Mouse (Mus musculus) cerebellum, postnatal 14 days (tissue): Measurements from ENCODE around the gene Ighmbp2.
"Not testable (repeated sequence)": the region's sequence is repeated elsewhere in the genome, so short reads cannot be mapped to it uniquely, and the experiment has no call there.

ENCODE experiments used
- DNase-seq, 2 experiments: peaks; one replicate each; pipeline ENCODE4 v3.0.0; 2021; ENCODE audit warnings: mixed read lengths in 2 of 2

Gene Ighmbp2

DNA sequence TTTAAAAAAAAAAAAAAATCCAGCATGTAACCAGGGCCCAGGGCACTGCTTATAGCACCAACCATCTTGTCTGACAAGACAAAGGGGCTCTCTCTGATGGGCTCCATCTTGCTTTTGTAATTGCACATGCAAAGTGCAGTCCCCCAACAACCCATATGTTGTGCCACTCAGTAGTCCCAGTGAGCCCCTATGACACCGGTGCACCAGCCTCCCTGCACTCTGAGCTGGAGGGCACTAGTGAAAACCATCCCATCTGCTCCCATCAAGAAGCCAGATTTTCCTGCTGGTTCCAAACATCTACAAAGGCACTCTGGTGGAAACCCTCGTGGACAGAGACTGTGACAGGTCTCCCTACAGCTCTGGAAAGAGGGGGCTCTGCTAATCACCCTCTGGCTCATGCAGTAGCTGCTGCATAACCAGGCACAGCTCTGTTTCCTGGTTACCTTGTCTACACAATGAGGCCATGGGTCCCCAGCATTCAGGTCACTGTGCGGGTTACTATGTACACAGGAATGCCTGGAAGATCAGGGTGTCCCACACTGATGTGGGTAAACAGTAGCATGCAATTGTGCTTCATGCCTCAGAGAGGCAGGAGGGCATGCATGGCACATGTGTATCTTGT is 7.0 kb downstream of the Ighmbp2 start:
- DNase-seq: no peak

DNA sequence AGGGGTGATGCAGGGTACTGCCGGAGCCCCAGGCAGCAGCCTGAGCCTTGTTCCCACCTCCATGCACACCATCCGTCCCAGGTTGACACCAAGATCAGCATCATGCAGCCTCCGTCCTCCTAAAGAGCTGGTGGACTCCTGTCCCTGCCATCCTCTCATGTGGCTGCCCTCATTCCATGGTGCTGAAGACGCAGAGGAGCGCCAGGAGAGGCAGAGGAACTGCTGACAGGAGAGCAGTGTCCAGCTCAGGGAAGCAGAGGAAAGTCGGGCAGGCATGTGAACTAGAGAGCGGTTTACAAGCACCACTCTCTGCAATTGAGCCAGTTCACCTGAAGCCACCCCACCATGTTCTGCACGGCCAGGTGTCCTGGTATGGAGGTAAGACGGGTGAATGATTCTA is 9.5 kb downstream of the Ighmbp2 start:
- no peak for DNase-seq

DNA sequence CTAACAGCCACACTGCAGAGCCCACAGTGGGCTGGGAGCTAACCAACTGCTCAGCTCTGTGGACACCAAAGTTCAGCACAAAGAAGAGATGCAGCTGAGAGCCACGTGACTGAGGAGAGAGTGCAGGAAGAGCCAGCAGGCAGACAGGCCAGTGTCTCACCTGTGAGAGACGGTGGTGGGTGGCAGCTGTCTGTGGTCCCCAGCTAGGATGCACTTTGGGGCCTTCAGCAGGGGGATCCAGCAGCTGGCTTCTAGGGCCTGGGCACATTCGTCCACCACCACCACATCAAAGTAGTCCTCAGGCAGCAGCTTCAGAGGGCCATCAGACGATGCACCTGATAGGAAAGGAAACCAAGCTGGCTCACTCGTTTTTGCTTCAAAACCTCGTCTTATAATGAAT is 11.5 kb downstream of the Ighmbp2 start:
- no peak for DNase-seq

DNA sequence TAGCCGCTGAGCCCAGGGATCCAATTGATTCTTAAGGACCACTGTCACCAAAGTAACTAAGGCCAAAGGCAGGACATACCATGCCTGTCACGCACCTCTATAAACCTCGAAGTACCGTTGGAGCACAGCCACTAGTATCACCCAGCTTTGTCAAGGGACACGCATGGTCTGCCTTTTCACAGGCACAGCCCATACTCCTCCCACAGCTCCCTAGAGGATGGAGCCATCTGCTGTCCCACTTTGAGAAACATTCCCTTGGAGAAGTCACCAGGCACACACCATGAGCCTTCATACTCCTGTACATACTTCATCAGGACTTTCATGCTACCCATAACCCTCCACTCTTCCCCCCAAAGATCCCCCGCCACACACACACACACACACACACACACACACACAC is 13.0 kb downstream of the Ighmbp2 start:
- DNase-seq: no peak

DNA sequence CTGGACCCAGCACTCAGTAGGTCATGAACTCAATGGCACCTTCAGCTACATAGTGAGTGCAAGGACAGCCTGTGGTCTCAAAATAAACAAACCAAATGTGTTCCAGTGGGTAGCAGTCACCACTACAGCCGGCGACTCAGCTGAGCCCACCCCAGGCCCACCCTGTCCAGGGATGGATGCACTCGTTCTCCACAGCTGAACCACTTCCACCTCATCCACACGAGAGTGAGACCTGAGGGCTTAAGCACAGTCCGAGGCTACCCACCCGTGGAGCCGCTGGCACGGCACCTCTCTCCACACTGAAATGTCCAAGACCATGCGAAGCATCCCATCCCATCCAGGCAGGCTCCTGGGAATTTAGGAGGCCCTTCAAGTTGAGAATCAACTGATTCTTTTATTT is 13.5 kb downstream of the Ighmbp2 start:
- no peak for DNase-seq

DNA sequence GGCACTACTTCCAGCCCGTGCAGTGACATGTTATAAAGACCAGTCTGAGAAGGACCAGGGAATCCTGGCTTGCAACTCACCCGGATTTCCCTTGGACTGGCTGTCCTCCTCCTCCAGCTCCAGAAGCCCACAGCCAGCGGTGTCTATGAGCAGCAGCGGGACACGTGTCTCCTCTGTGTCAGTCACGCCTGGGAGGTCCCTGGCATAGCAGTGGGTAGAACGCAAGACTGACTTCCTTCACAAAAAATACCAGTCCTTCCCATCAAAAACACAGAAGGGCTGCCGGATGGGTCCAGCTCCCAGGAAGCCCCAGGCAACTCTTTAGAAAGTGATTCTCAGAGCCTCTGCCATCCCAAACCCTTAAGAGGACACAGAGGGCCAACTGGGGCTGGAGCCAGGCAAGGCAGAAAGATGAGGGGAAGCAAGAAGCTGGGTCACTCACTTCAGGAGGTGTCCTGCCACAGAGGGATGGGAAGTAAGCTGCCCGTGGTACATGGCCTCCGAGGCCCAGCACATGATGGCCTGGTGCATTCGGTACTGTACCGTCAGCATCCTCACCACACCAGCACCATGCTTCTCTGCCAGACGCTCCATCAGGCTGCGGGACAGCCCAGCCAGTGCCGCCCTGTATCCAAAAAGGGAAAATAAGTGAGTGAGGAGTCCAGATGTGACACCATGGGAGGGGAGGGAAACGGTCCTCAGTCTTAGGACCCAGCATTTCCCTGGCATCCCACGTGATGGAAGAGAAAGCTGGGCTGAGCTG is 14.4 kb downstream of the Ighmbp2 start:
- no peak for DNase-seq

DNA sequence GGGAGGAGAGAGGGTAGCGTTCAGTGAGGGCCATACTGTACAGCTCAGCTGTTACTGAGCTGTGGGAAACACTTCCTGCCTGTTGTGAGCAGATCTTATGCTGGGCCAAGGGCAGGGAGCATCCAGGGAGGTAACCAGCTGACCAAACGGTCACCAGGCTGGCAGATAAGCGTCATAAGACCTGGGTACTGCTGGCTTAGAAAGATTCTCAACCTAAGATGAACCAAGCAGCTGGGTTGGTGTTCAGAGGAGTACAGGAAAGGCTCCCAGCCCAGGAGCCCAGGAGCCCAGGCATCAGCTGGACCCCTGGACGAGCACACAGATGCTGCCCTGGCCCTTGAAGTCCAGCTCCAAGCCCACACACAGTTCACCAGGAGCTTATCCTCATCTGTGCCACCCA is 15.5 kb downstream of the Ighmbp2 start:
- no peak for DNase-seq

DNA sequence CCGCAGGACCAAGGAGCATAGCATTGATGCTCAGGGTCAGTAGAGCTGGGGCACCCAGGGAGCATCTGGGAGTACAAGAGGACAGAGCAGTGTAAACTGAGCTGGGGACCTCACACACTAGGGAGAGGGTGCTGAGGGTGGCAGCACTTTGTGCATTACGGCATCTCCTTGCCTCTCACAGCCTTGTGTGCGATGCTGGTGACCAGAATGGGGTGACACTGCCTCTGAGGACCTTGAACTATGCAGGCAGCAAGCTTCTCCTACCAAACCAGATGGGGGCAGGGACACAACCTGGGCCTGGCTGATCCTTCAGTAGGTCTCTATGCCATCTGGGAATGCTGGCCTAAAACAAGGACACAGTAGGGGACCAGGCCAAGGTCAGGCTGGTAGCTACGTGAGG is 16.1 kb downstream of the Ighmbp2 start:
- no peak for DNase-seq

DNA sequence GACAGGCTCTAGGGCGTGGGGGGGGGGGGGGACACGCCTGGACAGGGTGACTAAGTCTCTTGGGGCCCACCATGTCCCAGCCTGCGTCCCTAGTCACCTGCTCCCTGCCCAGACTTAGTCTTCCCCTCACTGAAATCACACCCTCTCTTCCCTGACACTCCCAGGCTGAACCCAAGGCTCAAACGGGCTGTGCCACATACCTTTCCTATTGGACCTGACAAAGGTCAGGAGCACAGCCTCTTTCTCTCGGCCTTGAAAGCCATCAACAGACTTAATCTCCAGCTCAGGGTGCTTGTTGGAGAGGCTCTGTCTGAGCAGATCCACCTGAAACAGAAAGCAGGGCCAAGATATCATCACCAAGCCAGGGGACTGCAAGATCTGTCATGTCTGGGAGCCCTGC is 16.7 kb downstream of the Ighmbp2 start:
- no peak for DNase-seq

DNA sequence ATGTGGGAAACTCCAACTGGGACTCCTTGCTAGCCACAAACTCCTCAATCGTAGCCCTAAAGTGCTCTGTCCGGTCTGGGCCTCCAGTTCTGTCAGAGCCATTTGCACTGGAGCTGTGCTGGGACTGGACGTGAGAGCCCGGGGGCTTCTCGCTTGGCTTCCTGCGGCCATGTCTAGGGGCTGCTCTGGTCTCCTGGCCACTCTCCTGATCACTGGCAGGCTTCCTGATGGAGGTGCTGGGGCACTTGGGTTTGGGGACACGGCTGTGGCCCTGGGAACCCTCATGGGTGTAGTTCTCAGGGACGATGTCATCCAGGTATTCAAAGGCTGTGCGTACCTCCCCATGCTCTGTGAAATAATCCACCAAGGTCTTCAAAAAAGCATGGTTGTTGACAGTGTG is 17.6 kb downstream of the Ighmbp2 start:
- DNase-seq: no peak

DNA sequence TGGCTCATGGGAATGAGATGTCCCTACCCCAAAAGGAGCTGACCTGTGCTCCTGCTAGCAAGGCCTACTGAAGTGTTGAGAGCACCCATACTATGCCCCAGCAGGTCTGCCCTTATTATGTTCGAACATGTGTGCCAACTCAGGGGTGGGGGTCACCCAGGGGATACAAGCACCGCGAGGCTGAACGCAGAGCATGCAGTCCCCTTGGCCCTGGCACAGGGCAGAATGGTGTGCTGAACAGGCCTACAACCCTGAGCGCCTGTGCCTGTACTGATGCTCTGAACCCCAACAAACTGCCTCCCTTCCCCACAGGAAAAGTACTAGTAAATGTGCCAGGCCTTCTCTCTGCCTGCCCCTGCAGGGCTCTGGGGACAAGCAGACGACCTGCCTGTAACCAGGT is 18.5 kb downstream of the Ighmbp2 start:
- DNase-seq: no peak

DNA sequence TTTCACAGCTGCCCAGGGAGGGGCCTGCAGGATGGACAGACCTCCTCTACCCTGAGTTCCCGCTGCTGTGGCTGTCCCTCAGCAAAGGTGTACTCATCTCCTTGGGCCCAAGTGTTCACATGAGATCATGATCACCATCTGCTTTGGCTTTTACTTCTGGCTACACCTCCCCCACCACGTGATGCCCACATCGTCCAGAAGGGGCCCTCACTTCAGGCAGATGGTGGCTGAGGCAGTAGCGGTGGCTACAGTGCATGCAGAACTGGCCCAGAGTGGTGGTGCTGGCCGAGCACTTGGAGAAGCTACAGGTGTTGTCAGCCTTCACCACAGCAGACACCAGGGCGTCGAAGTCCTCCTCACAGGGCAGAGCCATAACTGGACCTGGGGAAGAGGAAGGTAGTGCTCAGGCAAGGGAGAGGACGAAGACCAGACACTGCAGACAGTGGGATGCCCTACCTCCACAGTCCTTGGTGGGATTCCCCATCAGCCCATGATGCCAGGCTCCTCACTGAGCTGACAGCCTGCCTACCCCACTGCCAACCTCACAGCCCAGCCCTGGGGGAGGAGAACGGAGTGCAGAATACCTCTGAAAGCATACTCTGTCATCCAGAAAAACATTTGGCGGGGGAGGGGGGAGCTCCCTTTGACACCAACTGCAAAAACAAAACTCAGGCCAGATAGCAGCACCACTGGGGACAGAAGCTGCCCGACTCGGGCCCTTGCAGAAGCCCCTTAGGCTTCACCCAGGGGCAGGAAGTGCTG is 20.9 kb downstream of the Ighmbp2 start:
- DNase-seq: peak; percentile 35 to 55

DNA sequence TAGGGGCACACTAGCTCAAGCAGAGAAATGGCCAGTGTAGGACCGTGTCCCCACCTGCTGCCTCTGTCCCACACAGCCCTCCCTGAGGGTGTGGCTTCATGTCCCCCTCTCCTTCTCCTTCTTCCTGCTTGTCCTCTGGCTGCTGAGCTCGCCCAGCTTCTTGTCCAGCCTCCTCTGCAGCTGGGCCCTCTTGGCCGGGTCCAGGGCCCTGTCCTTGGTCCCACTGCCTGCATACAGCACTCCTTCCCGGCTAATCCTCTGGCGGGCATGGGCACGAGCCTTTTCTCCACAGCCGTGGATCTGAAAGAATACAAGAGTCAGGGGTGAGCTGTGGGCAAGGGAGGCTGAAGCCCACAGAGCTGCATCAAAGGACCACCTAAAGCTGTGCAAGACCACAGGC is 21.5 kb downstream of the Ighmbp2 start:
- DNase-seq: no peak

DNA sequence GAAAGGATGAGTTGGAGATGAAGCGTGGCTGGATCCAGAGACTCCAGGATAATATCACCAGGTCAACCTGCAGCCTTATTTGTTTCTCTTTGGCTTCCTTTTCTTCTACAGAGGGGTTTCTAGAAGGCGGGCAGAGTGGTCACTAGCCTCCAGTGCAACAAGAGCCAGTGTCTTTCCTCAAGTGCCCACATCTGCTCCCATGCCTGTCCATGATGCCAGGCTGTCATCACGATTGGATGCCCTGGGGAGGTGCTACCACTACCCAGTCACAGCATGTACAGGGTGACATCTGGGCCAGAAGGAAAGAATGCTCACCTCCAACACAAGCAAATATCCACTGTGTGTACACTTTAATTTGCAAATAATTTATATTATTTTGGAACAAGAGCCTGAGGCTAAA is 22.2 kb downstream of the Ighmbp2 start:
- DNase-seq: no peak

DNA sequence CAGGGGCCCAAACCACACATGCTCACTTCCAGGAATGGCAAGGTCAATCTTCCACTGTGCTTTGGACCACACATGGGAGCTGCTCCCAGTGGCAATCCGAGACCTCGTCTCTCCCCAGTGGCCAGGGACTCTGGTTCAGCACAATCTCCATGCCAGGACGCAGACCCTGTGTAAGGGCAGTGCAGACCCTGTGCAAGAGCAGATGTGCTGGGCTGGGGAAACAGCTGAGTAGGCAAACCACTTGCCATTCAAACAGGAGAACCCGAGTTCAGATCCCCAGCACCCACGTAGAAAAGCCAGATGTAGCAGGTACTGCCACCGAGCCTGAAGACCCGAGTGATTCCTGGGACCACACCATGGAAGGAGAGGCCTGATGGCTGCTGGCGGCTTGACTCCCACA is 22.8 kb downstream of the Ighmbp2 start:
- DNase-seq: no peak

DNA sequence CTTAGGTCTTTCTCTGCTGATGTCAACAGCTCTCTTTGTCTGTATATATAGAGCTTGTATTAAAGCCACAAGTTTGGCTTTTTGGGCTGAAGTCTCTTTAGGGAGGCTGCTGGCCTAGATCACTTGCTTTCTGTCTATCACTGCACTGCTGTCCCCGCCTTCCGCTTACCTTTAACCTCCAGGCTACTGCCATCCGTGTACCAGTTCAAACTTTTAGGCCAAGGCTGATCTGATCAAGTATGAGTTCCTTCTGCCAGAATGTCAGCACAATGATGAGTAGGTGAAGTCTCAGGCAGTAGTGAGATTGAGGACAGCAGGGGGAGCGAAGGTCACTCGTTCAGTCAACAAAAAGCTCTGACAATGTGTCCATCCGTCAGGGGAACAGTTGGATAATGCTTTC is 57.6 kb downstream of the Ighmbp2 start:
- not testable (repeated sequence) for DNase-seq

DNA sequence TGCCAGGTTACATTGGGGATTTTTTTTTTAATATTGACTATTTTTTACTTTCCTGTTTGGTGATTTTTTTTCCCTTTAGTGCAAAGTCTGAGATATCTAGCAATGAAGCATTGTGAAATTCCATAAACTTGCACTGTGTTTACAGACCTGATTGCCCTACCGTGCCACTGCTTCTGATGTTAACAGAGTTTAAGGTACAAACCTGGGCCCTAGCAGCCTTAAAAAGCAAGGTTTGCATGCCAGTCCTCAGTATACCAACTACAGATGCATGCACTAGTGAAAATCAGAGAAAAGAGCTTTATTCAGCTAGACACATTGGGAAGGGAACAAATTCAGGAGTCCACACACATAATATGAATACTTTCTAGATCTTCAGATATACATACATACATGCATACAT is 67.9 kb downstream of the Ighmbp2 start:
- not testable (repeated sequence) for DNase-seq
